Mouse (Mus musculus): ENCODE data around the gene Mcoln1. TPM values are rescaled to one million over a fixed set of nuclear protein-coding genes. Genes with fewer than 3 reads are reported as not detected.
A peak's percentile ranks its signal among the peaks of the same experiment; 100 is the strongest.

Gene Mcoln1
- polyA plus RNA-seq, 1 experiment from 2014 or later: 65.7 TPM

DNA sequence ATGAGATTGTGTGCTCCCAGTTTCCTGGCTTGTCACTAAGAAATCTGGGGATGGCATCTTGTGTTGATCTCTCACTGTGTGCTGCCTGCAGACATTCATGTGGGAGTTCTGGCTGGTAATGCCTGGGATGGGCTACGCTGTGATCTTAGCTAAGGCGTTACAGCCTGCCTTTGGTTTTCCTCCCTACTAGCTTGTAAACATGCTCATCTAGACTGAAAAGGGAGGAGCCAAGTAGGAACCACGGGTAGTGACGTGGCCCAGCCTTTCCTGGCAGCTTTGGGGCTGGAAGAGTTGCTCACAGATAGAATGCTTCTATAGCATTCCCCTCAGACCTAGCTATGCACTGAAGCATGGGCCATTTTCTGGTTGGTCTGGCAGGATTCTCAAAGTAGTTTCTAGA lies 2.0 kb downstream of the Mcoln1 start:
- ATAC-seq (ENCODE audit: insufficient number of reproducible peaks, low FRiP score, low TSS enrichment, low read depth): no peak
- 62% methylated on average over 4 of the region's 4 CpGs for WGBS
- no peak overlapping the region for H3K9ac ChIP-seq
- H3K4me3 ChIP-seq (replicated peaks): no peak overlapping the region
- 0 out of 2 replicates have a peak overlapping the region, but pooled peaks have one; percentile 8 for H3K4me2 ChIP-seq (replicated peaks)
- peaks cover 23% of the 10 kb centered on the region for H3K4me1 ChIP-seq
- H3K27me3 ChIP-seq: no peaks in the 10 kb centered on the region
- H3K36me3 ChIP-seq: peaks cover 19% of the 10 kb centered on the region
- no peak overlapping the region for H3K27ac ChIP-seq (replicated peaks)
- H3K9me3 ChIP-seq (replicated peaks): no peaks in the 10 kb centered on the region

DNA sequence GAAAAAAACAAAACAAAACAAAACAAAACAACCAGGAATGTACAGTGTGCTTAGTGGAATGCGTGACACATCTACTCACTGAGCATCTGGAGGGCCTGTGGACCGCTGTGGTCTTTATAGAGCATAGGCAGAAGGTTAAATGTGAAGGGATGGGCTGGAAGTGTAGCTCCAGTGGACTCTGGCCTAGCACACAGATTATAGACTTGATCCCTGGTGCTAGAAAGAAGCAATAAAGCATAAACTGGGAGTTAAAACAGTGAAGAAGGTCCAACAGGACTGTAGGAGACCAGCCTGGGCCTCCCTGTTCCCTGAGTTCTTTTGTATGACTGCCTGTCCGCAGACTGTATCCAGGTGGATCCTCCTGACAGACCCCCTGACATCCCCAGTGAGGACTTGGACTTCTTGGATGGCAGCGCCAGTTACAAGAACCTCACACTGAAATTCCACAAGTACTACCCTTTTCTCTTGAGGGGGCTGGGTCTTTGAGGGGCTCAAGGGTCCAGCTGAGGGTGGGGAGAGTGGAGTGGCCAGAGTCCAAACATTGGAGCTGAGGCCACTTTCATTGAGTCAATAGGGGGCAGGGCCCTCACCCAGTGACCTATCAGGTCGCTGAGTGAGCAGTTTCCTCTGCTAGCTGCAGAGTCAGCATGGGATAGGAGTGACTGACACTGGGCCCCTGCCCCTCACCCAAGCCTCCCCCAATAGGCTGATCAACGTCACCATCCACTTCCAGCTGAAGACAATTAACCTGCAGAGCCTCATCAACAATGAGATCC lies 7.9 kb downstream of the Mcoln1 start:
- no peak overlapping the region for H3K27ac ChIP-seq (replicated peaks)
- peaks cover 70% of the 10 kb centered on the region for H3K36me3 ChIP-seq
- no peaks in the 10 kb centered on the region for H3K9me3 ChIP-seq (replicated peaks)
- H3K4me3 ChIP-seq (replicated peaks): no peak overlapping the region
- H3K9ac ChIP-seq: no peak overlapping the region
- no peak overlapping the region for H3K4me2 ChIP-seq (replicated peaks)
- no peak for ATAC-seq (ENCODE audit: insufficient number of reproducible peaks, low FRiP score, low TSS enrichment, low read depth)
- no peaks in the 10 kb centered on the region for H3K27me3 ChIP-seq
- H3K4me1 ChIP-seq: no peaks in the 10 kb centered on the region
- WGBS: 83% methylated on average over 6 of the region's 6 CpGs

DNA sequence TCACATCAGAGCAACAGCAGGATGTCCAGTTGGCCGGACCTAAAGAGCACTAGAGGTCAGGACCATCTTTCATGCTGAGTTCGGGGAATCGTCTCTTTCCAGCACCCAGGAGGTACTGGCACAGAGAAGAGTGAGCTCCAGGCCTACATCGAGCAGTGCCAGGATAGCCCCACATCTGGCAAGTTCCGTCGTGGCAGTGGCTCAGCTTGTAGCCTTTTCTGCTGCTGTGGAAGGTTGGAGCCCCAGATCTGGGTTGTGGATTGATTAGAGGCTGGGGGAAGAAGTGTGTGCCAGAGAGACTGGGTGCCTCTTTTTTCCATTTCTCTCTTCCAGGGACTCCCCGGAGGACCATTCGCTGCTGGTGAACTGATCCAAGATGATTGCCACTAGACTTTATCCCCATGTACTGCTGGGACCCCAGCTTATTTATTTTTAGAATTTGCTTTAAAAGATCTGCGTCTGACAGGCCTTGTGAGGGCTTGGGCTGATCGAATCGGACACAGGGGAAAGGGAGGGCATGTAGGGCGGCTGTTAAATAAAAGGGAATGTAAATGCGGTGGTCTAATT lies 14.5 kb downstream of the Mcoln1 start:
- H3K27me3 ChIP-seq: no peaks in the 10 kb centered on the region
- H3K4me2 ChIP-seq (replicated peaks): peak overlapping the region; percentile 95
- peaks cover 37% of the 10 kb centered on the region for H3K36me3 ChIP-seq
- H3K27ac ChIP-seq (replicated peaks): peak overlapping the region; percentile 73
- ATAC-seq (ENCODE audit: insufficient number of reproducible peaks, low FRiP score, low TSS enrichment, low read depth): no peak
- WGBS: 23% methylated on average over 13 of the region's 13 CpGs
- H3K9ac ChIP-seq: no peak overlapping the region
- H3K4me3 ChIP-seq (replicated peaks): peak overlapping the region; percentile 71
- peaks cover 12% of the 10 kb centered on the region; the same call in 1 of the 2 replicates for H3K4me1 ChIP-seq
- H3K9me3 ChIP-seq (replicated peaks): no peaks in the 10 kb centered on the region

- peak; percentile 70 for ATAC-seq (ENCODE audit: insufficient number of reproducible peaks, low FRiP score, low TSS enrichment, low read depth)
- WGBS: under 1% methylated on average over 25 of the region's 25 CpGs
- Histone ChIP-seq H3K27ac (replicated peaks) (peak within 1 kb of the TSS; percentile 85), H3K9me3 (replicated peaks) (no peaks in the 10 kb centered on the region), H3K36me3 (peaks cover 37% of the 10 kb centered on the region), H3K4me3 (replicated peaks) (peak within 1 kb of the TSS; percentile 71), H3K27me3 (no peaks in the 10 kb centered on the region), H3K4me1 (peaks cover 12% of the 10 kb centered on the region; the same call in 1 of the 2 replicates), H3K4me2 (replicated peaks) (peak within 1 kb of the TSS; percentile 95), H3K9ac (peak within 1 kb of the TSS; percentile 44)
Measured at GRCm38 (mm10) chr8:3515260-3515671, 15.0 kb downstream of the Mcoln1 start, which contains the start of gene Pnpla6. TSS of gene Pnpla6 (plus strand) at chr8:3515384.

GRCm38 (mm10) chr8:3515771-3516417 lies 15.6 kb downstream of the Mcoln1 start:
- no peak; the same call in 1 of the 2 replicates for ATAC-seq (ENCODE audit: insufficient number of reproducible peaks, low FRiP score, low TSS enrichment, low read depth)
- Histone ChIP-seq H3K36me3 (peaks cover 31% of the 10 kb centered on the region), H3K27ac (replicated peaks) (peak overlapping the region; percentile 85), H3K9ac (peak overlapping the region; percentile 44), H3K4me1 (peaks cover 12% of the 10 kb centered on the region; the same call in 1 of the 2 replicates), H3K4me2 (replicated peaks) (peak overlapping the region; percentile 95), H3K9me3 (replicated peaks) (no peaks in the 10 kb centered on the region), H3K27me3 (no peaks in the 10 kb centered on the region), H3K4me3 (replicated peaks) (peak overlapping the region; percentile 71)
- under 1% methylated on average over 25 of the region's 25 CpGs for WGBS

DNA sequence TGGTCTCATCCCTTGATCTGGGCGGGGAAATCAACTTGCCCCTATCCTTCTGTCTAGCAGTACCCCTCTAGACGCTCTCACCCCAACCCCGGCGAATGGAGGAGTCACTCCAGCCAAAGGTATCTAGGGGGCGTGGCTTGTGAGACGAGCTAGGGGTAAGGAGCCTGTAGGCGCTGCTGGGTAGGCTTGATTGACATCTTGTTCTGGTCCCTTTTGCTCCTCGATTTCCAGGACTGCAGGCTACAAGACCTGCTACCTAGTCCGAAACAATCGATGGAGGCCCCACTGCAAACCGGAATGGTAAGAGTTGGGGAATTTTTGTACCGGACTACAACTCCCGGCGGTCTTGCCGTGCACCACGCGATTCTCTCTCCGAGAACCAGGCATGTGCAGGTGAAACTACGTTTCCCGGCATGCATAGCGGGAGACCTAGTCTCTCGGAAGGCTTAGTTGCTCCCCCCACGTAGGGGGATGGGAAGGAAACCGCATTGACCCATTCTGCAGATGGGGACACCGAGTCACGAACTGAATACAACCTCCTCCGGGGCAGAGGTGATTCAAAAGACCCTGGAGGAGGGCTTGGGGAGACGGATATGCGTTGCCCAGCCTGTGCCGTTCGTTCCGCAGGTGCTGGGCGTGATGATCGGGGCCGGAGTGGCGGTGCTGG lies 16.3 kb downstream of the Mcoln1 start:
- WGBS: 1% methylated on average over 36 of the region's 36 CpGs
- ATAC-seq (ENCODE audit: insufficient number of reproducible peaks, low FRiP score, low TSS enrichment, low read depth): peak; percentile 85
- peaks cover 31% of the 10 kb centered on the region for H3K36me3 ChIP-seq
- peak overlapping the region; percentile 71 for H3K4me3 ChIP-seq (replicated peaks)
- H3K27ac ChIP-seq (replicated peaks): peak overlapping the region; percentile 85
- H3K9me3 ChIP-seq (replicated peaks): no peaks in the 10 kb centered on the region
- peaks cover 12% of the 10 kb centered on the region; the same call in 1 of the 2 replicates for H3K4me1 ChIP-seq
- peak overlapping the region; percentile 95 for H3K4me2 ChIP-seq (replicated peaks)
- H3K27me3 ChIP-seq: no peaks in the 10 kb centered on the region
- H3K9ac ChIP-seq: peak overlapping the region; percentile 47

- peaks cover 31% of the 10 kb centered on the region for H3K36me3 ChIP-seq
- 7% methylated on average over 16 of the region's 16 CpGs for WGBS
- peak overlapping the region; percentile 85 for H3K27ac ChIP-seq (replicated peaks)
- no peaks in the 10 kb centered on the region for H3K27me3 ChIP-seq
- peak overlapping the region; percentile 95 for H3K4me2 ChIP-seq (replicated peaks)
- no peaks in the 10 kb centered on the region for H3K9me3 ChIP-seq (replicated peaks)
- 0 out of 2 replicates have a peak, but pooled peaks have one; percentile 6 for ATAC-seq (ENCODE audit: insufficient number of reproducible peaks, low FRiP score, low TSS enrichment, low read depth)
- H3K4me3 ChIP-seq (replicated peaks): peak overlapping the region; percentile 71
- peaks cover 12% of the 10 kb centered on the region; the same call in 1 of the 2 replicates for H3K4me1 ChIP-seq
- peak overlapping the region; percentile 47 for H3K9ac ChIP-seq
Measured at GRCm38 (mm10) chr8:3517117-3517495, 16.8 kb downstream of the Mcoln1 start.

DNA sequence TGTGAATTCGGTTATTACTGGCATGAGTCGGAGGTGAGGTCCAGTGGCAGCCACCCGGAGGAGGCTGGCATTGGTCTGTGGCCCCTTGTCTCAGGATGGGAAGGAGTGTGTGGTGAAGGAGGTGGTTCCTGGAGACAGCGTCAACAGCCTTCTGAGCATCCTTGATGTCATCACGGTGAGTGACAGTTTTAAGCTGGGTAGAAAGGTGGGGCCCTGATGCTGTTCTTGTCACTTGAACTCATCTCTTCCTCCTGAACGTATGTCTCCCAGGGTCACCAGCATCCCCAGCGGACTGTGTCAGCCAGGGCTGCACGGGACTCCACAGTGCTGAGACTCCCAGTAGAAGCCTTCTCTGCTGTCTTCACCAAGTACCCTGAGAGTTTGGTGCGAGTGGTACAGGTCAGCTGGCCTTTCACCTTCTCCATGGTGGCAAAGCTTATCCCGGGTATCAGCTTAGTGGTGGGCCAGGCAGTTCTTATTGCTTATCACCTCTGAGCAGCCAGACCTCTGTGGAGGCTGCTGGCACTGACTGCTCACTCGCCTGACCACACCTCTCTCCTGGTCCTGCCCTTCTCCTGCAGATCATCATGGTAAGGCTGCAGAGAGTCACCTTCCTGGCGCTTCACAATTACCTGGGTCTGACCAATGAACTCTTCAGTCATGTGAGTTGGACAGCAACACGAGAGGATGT lies 21.9 kb downstream of the Mcoln1 start:
- no peak overlapping the region for H3K4me2 ChIP-seq (replicated peaks)
- no peaks in the 10 kb centered on the region for H3K27me3 ChIP-seq
- no peak overlapping the region for H3K27ac ChIP-seq (replicated peaks)
- no peaks in the 10 kb centered on the region for H3K9me3 ChIP-seq (replicated peaks)
- 0 out of 2 replicates have a peak, but pooled peaks cover 6% of the 10 kb centered on the region for H3K4me1 ChIP-seq
- H3K9ac ChIP-seq: no peak overlapping the region
- WGBS: 92% methylated on average over 13 of the region's 13 CpGs
- no peak overlapping the region for H3K4me3 ChIP-seq (replicated peaks)
- peaks cover 59% of the 10 kb centered on the region for H3K36me3 ChIP-seq
- ATAC-seq (ENCODE audit: insufficient number of reproducible peaks, low FRiP score, low TSS enrichment, low read depth): no peak

DNA sequence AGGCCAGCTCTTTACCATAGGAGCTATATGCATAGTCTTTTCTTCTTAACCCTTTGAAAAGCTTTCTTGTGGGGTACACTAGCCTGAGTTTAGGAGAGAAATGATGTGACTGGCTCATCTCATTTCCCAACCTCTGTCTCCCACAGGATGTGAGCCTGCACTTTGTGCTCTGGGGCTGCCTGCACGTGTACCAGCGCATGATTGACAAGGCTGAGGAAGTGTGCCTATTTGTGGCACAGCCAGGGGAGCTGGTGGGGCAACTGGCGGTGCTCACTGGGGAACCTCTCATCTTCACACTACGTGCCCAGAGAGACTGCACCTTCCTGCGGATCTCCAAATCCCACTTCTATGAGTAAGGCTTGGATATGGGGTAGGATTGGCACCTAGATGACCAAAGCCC lies 30.6 kb downstream of the Mcoln1 start:
- no peak overlapping the region for H3K27ac ChIP-seq (replicated peaks)
- H3K27me3 ChIP-seq: no peaks in the 10 kb centered on the region
- ATAC-seq (ENCODE audit: insufficient number of reproducible peaks, low FRiP score, low TSS enrichment, low read depth): no peak
- H3K9me3 ChIP-seq (replicated peaks): no peaks in the 10 kb centered on the region
- WGBS: 84% methylated on average over 5 of the region's 5 CpGs
- H3K4me1 ChIP-seq: no peaks in the 10 kb centered on the region
- no peak overlapping the region for H3K9ac ChIP-seq
- H3K4me3 ChIP-seq (replicated peaks): no peak overlapping the region
- H3K4me2 ChIP-seq (replicated peaks): no peak overlapping the region
- H3K36me3 ChIP-seq: peaks cover 52% of the 10 kb centered on the region

DNA sequence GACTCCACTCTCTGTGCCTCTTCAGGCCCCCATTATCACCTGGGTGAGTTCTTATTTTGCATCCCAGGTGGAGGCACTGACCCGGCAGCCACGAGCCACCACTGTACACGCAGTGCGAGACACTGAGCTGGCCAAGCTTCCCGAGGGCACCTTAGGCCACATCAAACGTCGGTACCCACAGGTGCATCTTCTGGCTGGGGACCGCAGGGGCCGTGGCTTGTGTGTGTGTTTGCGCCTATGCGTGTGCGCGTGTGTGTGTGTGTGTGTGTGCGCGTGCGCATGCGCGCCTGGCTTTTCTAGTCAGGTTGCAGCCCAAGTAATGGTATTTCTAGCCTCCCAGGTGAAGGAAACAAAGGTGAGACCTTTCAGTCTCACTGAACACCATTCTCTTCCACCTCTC lies 31.7 kb downstream of the Mcoln1 start:
- Histone ChIP-seq H3K36me3 (peaks cover 50% of the 10 kb centered on the region), H3K27ac (replicated peaks) (no peak overlapping the region), H3K27me3 (no peaks in the 10 kb centered on the region), H3K4me3 (replicated peaks) (no peak overlapping the region), H3K9me3 (replicated peaks) (no peaks in the 10 kb centered on the region), H3K4me2 (replicated peaks) (no peak overlapping the region), H3K9ac (no peak overlapping the region), H3K4me1 (no peaks in the 10 kb centered on the region)
- WGBS: 94% methylated on average over 18 of the region's 18 CpGs
- no peak for ATAC-seq (ENCODE audit: insufficient number of reproducible peaks, low FRiP score, low TSS enrichment, low read depth)

All from embryonic facial prominence, embryonic 15.5 days (tissue).